Mouse (Mus musculus): ENCODE data around the gene Mfsd4b1. TPM values are rescaled to one million over a fixed set of nuclear protein-coding genes. Genes with fewer than 3 reads are reported as not detected.

Mfsd4b1 gene
- not detected in 2 replicates for polyA plus RNA-seq (2014; fragmentation: Nextera tagmentation; extraction: Ambion mirVana)

GRCm38 (mm10) chr10:40024554-40025428 is at the start of gene Mfsd4b1:
TSS of gene Mfsd4b1 (minus strand) at chr10:40025268.
- no peaks in the 10 kb centered on the region for H3K27me3 ChIP-seq (ENCODE audit: control insufficient read depth, insufficient read depth, low read length)
- H3K27ac ChIP-seq (ENCODE audit: low read depth, low read length): peak within 1 kb of the TSS; percentile 65
- ATAC-seq (ENCODE audit: low FRiP score) (peak; percentile 96), DNase-seq (ENCODE audit: low spot score, missing footprints) (peak; percentile 98)
- peak within 1 kb of the TSS; percentile 57 for H3K4me3 ChIP-seq (ENCODE audit: low read depth, low read length)
- peak within 1 kb of the TSS; percentile 91 for H3K4me2 ChIP-seq
- under 1% methylated on average over 46 of the region's 46 CpGs for WGBS
- H3K36me3 ChIP-seq (ENCODE audit: control insufficient read depth, insufficient read depth, low read length): no peaks in the 10 kb centered on the region
- H3K4me1 ChIP-seq (ENCODE audit: control insufficient read depth, insufficient read depth, low read length): peaks cover 10% of the 10 kb centered on the region; the same call in 1 of the 2 replicates
- H3K9ac ChIP-seq (ENCODE audit: low read length): peak within 1 kb of the TSS; percentile 72
- H3K9me3 ChIP-seq (ENCODE audit: control insufficient read depth, low read length): no peaks in the 10 kb centered on the region

GRCm38 (mm10) chr10:40073608-40074007 is 48.5 kb upstream of the Mfsd4b1 start:
- H3K36me3 ChIP-seq (ENCODE audit: control insufficient read depth, insufficient read depth, low read length): no peaks in the 10 kb centered on the region
- ATAC-seq (ENCODE audit: low FRiP score) (no peak), DNase-seq (ENCODE audit: low spot score, missing footprints) (no peak)
- 88% methylated on average over 6 of the region's 6 CpGs for WGBS
- H3K4me1 ChIP-seq (ENCODE audit: control insufficient read depth, insufficient read depth, low read length): no peaks in the 10 kb centered on the region
- no peaks in the 10 kb centered on the region for H3K9me3 ChIP-seq (ENCODE audit: control insufficient read depth, low read length)
- no peak overlapping the region for H3K9ac ChIP-seq (ENCODE audit: low read length)
- no peak overlapping the region for H3K4me3 ChIP-seq (ENCODE audit: low read depth, low read length)
- no peak overlapping the region for H3K4me2 ChIP-seq
- H3K27me3 ChIP-seq (ENCODE audit: control insufficient read depth, insufficient read depth, low read length): no peaks in the 10 kb centered on the region
- no peak overlapping the region for H3K27ac ChIP-seq (ENCODE audit: low read depth, low read length)

GRCm38 (mm10) chr10:40070684-40071083 is 45.6 kb upstream of the Mfsd4b1 start:
- Histone ChIP-seq H3K36me3 (ENCODE audit: control insufficient read depth, insufficient read depth, low read length) (no peaks in the 10 kb centered on the region), H3K4me3 (ENCODE audit: low read depth, low read length) (no peak overlapping the region), H3K9me3 (ENCODE audit: control insufficient read depth, low read length) (no peaks in the 10 kb centered on the region), H3K27me3 (ENCODE audit: control insufficient read depth, insufficient read depth, low read length) (no peaks in the 10 kb centered on the region), H3K9ac (ENCODE audit: low read length) (no peak overlapping the region), H3K4me1 (ENCODE audit: control insufficient read depth, insufficient read depth, low read length) (no peaks in the 10 kb centered on the region; the same call in 1 of the 2 replicates), H3K4me2 (no peak overlapping the region), H3K27ac (ENCODE audit: low read depth, low read length) (no peak overlapping the region)
- no peak for DNase-seq (ENCODE audit: low spot score, missing footprints)
- WGBS: 68% methylated on average over 9 of the region's 9 CpGs
- no peak for ATAC-seq (ENCODE audit: low FRiP score)

GRCm38 (mm10) chr10:40069270-40069669 is 44.2 kb upstream of the Mfsd4b1 start:
- Histone ChIP-seq H3K4me2 (no peak overlapping the region), H3K36me3 (ENCODE audit: control insufficient read depth, insufficient read depth, low read length) (no peaks in the 10 kb centered on the region), H3K4me3 (ENCODE audit: low read depth, low read length) (no peak overlapping the region), H3K9me3 (ENCODE audit: control insufficient read depth, low read length) (no peaks in the 10 kb centered on the region), H3K9ac (ENCODE audit: low read length) (no peak overlapping the region), H3K4me1 (ENCODE audit: control insufficient read depth, insufficient read depth, low read length) (no peaks in the 10 kb centered on the region; the same call in 1 of the 2 replicates), H3K27me3 (ENCODE audit: control insufficient read depth, insufficient read depth, low read length) (no peaks in the 10 kb centered on the region), H3K27ac (ENCODE audit: low read depth, low read length) (no peak overlapping the region)
- ATAC-seq (ENCODE audit: low FRiP score): no peak
- no peak for DNase-seq (ENCODE audit: low spot score, missing footprints)
- WGBS: 65% methylated on average over 4 of the region's 4 CpGs

GRCm38 (mm10) chr10:40068595-40068994 is 43.5 kb upstream of the Mfsd4b1 start:
- no peak for ATAC-seq (ENCODE audit: low FRiP score)
- Histone ChIP-seq H3K4me2 (no peak overlapping the region), H3K4me1 (ENCODE audit: control insufficient read depth, insufficient read depth, low read length) (no peaks in the 10 kb centered on the region; the same call in 1 of the 2 replicates), H3K9me3 (ENCODE audit: control insufficient read depth, low read length) (no peaks in the 10 kb centered on the region), H3K4me3 (ENCODE audit: low read depth, low read length) (no peak overlapping the region), H3K27ac (ENCODE audit: low read depth, low read length) (no peak overlapping the region), H3K27me3 (ENCODE audit: control insufficient read depth, insufficient read depth, low read length) (no peaks in the 10 kb centered on the region), H3K9ac (ENCODE audit: low read length) (no peak overlapping the region), H3K36me3 (ENCODE audit: control insufficient read depth, insufficient read depth, low read length) (no peaks in the 10 kb centered on the region)
- DNase-seq (ENCODE audit: low spot score, missing footprints): no peak
- 85% methylated on average over 10 of the region's 10 CpGs for WGBS

GRCm38 (mm10) chr10:40067529-40067928 is 42.5 kb upstream of the Mfsd4b1 start:
- no peak overlapping the region for H3K27ac ChIP-seq (ENCODE audit: low read depth, low read length)
- no peak overlapping the region for H3K4me2 ChIP-seq
- no peaks in the 10 kb centered on the region for H3K36me3 ChIP-seq (ENCODE audit: control insufficient read depth, insufficient read depth, low read length)
- 23% methylated on average over 1 of the region's 1 CpGs for WGBS
- ATAC-seq (ENCODE audit: low FRiP score): no peak
- no peak overlapping the region for H3K9ac ChIP-seq (ENCODE audit: low read length)
- no peak overlapping the region for H3K4me3 ChIP-seq (ENCODE audit: low read depth, low read length)
- H3K4me1 ChIP-seq (ENCODE audit: control insufficient read depth, insufficient read depth, low read length): no peaks in the 10 kb centered on the region; the same call in 1 of the 2 replicates
- no peak for DNase-seq (ENCODE audit: low spot score, missing footprints)
- H3K9me3 ChIP-seq (ENCODE audit: control insufficient read depth, low read length): no peaks in the 10 kb centered on the region
- no peaks in the 10 kb centered on the region for H3K27me3 ChIP-seq (ENCODE audit: control insufficient read depth, insufficient read depth, low read length)

- DNase-seq (ENCODE audit: low spot score, missing footprints): no peak
- no peak for ATAC-seq (ENCODE audit: low FRiP score)
- Histone ChIP-seq H3K9ac (ENCODE audit: low read length) (no peak overlapping the region), H3K4me3 (ENCODE audit: low read depth, low read length) (no peak overlapping the region), H3K4me1 (ENCODE audit: control insufficient read depth, insufficient read depth, low read length) (no peaks in the 10 kb centered on the region; the same call in 1 of the 2 replicates), H3K27me3 (ENCODE audit: control insufficient read depth, insufficient read depth, low read length) (no peaks in the 10 kb centered on the region), H3K9me3 (ENCODE audit: control insufficient read depth, low read length) (no peaks in the 10 kb centered on the region), H3K27ac (ENCODE audit: low read depth, low read length) (no peak overlapping the region), H3K36me3 (ENCODE audit: control insufficient read depth, insufficient read depth, low read length) (no peaks in the 10 kb centered on the region), H3K4me2 (no peak overlapping the region)
- WGBS: 33% methylated on average over 1 of the region's 1 CpGs
These were observed 42.0 kb upstream of the Mfsd4b1 start for GRCm38 (mm10) chr10:40067071-40067470.

- 10% methylated on average over 3 of the region's 3 CpGs for WGBS
- Histone ChIP-seq H3K9me3 (ENCODE audit: control insufficient read depth, low read length) (no peaks in the 10 kb centered on the region), H3K4me2 (no peak overlapping the region), H3K27ac (ENCODE audit: low read depth, low read length) (peak overlapping the region; percentile 20; the same call in 1 of the 2 replicates), H3K4me3 (ENCODE audit: low read depth, low read length) (no peak overlapping the region), H3K36me3 (ENCODE audit: control insufficient read depth, insufficient read depth, low read length) (no peaks in the 10 kb centered on the region), H3K9ac (ENCODE audit: low read length) (no peak overlapping the region), H3K27me3 (ENCODE audit: control insufficient read depth, insufficient read depth, low read length) (no peaks in the 10 kb centered on the region), H3K4me1 (ENCODE audit: control insufficient read depth, insufficient read depth, low read length) (no peaks in the 10 kb centered on the region; the same call in 1 of the 2 replicates)
- ATAC-seq (ENCODE audit: low FRiP score): no peak
- no peak for DNase-seq (ENCODE audit: low spot score, missing footprints)
These were observed 40.3 kb upstream of the Mfsd4b1 start for GRCm38 (mm10) chr10:40065357-40065756.

- Histone ChIP-seq H3K27me3 (ENCODE audit: control insufficient read depth, insufficient read depth, low read length) (no peaks in the 10 kb centered on the region), H3K4me2 (no peak overlapping the region), H3K36me3 (ENCODE audit: control insufficient read depth, insufficient read depth, low read length) (no peaks in the 10 kb centered on the region), H3K27ac (ENCODE audit: low read depth, low read length) (no peak overlapping the region), H3K4me1 (ENCODE audit: control insufficient read depth, insufficient read depth, low read length) (no peaks in the 10 kb centered on the region; the same call in 1 of the 2 replicates), H3K4me3 (ENCODE audit: low read depth, low read length) (no peak overlapping the region), H3K9me3 (ENCODE audit: control insufficient read depth, low read length) (no peaks in the 10 kb centered on the region), H3K9ac (ENCODE audit: low read length) (no peak overlapping the region)
- DNase-seq (ENCODE audit: low spot score, missing footprints) (no peak), ATAC-seq (ENCODE audit: low FRiP score) (no peak)
- 35% methylated on average over 5 of the region's 5 CpGs for WGBS
These were observed 38.3 kb upstream of the Mfsd4b1 start for GRCm38 (mm10) chr10:40063291-40063890.
